Mouse (Mus musculus) C2C12 (cell line): ENCODE results near the gene Grifin. TPM values are rescaled to one million over a fixed set of nuclear protein-coding genes. Genes with fewer than 3 reads are reported as not detected.

Experiments
- H3K27me3 ChIP-seq: one replicate; pipeline ENCODE4 v1.6.1; 2011; ENCODE audit not compliant: control insufficient read depth, insufficient read depth, insufficient read length
- H3K36me3 ChIP-seq: one replicate; pipeline ENCODE4 v1.6.1; 2011; ENCODE audit not compliant: control insufficient read depth, insufficient read depth
- H3K4me3 ChIP-seq: one replicate; pipeline ENCODE4 v1.5.1; 2011; ENCODE audit warnings: mild to moderate bottlenecking, control low read depth; ENCODE audit not compliant: poor library complexity, insufficient read depth, severe bottlenecking
- H3K79me2 ChIP-seq: one replicate; pipeline ENCODE4 v1.6.1; 2011; ENCODE audit not compliant: control insufficient read depth, insufficient read depth
- H3K79me3 ChIP-seq: one replicate; pipeline ENCODE4 v1.6.1; 2011; ENCODE audit warnings: low read depth, control low read depth
- H3ac ChIP-seq: one replicate; pipeline ENCODE3; 2011; ENCODE audit warnings: low read depth; ENCODE audit not compliant: control insufficient read depth, insufficient read length
- CEBPB ChIP-seq: IDR thresholded peaks from one replicate; pipeline ENCODE4 v1.6.1; 2011; ENCODE audit warnings: low read depth, mild to moderate bottlenecking, control low read depth, moderate library complexity
- CTCF ChIP-seq: IDR thresholded peaks from one replicate; pipeline ENCODE4 v1.5.1; 2011; ENCODE audit not compliant: control insufficient read depth, insufficient read depth, insufficient read length
- FOSL1 ChIP-seq: IDR thresholded peaks from one replicate; pipeline ENCODE4 v1.8.0; 2011; ENCODE audit warnings: mild to moderate bottlenecking, low read length; ENCODE audit not compliant: poor library complexity, insufficient read depth, severe bottlenecking
- MAX ChIP-seq: IDR thresholded peaks from one replicate; pipeline ENCODE4 v1.6.1; 2011; ENCODE audit warnings: mild to moderate bottlenecking, control low read depth
- MYOD1 ChIP-seq: IDR thresholded peaks from one replicate; pipeline ENCODE4 v1.6.1; 2011; ENCODE audit warnings: low read depth; ENCODE audit not compliant: control insufficient read depth, insufficient read length
- MYOG ChIP-seq: IDR thresholded peaks from one replicate; pipeline ENCODE4 v1.6.1; 2011; ENCODE audit not compliant: control insufficient read depth, insufficient read length; ENCODE audit errors: extremely low read depth
- USF1 ChIP-seq: IDR thresholded peaks from one replicate; pipeline ENCODE4 v1.6.1; 2011; ENCODE audit warnings: low read depth, mild to moderate bottlenecking, control low read depth, moderate library complexity
- long read RNA-seq, 2 experiments: library from polyadenylated mRNA; unstranded; transcript quantifications; one replicate each; pipeline ENCODE4 v2.0.0; 2019 to 2020
- polyA plus RNA-seq: library from polyadenylated mRNA; unstranded; fragments of >200 nt; fragmentation: generic; extraction: Trizol; gene quantifications from one replicate; pipeline ENCODE4 v1.2.1, GENCODE M21; 2012; ENCODE audit warnings: missing spikeins

The Grifin gene
- polyA plus RNA-seq = not detected
- long read RNA-seq, experiment 1 = 0 reads
- long read RNA-seq, experiment 2 = 0 reads

GRCm38 (mm10) chr5:140564896-140565295, at the start of gene Grifin:
Grifin (minus strand) TSS chr5:140565071.
- no peaks in the 10 kb centered on the region for H3K79me2 ChIP-seq
- H3ac ChIP-seq = no peak within 1 kb of the TSS
- no peaks in the 10 kb centered on the region for H3K36me3 ChIP-seq
- no peaks in the 10 kb centered on the region for H3K79me3 ChIP-seq
- peaks cover 7% of the 10 kb centered on the region for H3K27me3 ChIP-seq
- no peak for TF ChIP-seq MYOG
- no peak for TF ChIP-seq FOSL1
- TF ChIP-seq MYOD1 = no peak
- no peak for TF ChIP-seq USF1
- no peak for TF ChIP-seq CTCF
- TF ChIP-seq CEBPB = no peak
- TF ChIP-seq MAX = no peak
- H3K4me3 ChIP-seq = no peak within 1 kb of the TSS

GRCm38 (mm10) chr5:140614141-140614540, 49.3 kb upstream of the Grifin start:
- Histone ChIP-seq H3K79me2 (peaks cover 44% of the 10 kb centered on the region), H3K36me3 (peaks cover 35% of the 10 kb centered on the region), H3K79me3 (peaks cover 13% of the 10 kb centered on the region), H3K4me3 (no peak overlapping the region), H3K27me3 (no peaks in the 10 kb centered on the region), H3ac (no peak overlapping the region)
- TF ChIP-seq CTCF = no peak
- TF ChIP-seq FOSL1 = no peak
- TF ChIP-seq CEBPB = no peak

GRCm38 (mm10) chr5:140612191-140612590, 47.3 kb upstream of the Grifin start:
- no peak overlapping the region for H3K4me3 ChIP-seq
- no peak overlapping the region for H3ac ChIP-seq
- TF ChIP-seq CEBPB = no peak
- no peak for TF ChIP-seq FOSL1
- H3K27me3 ChIP-seq = no peaks in the 10 kb centered on the region
- H3K36me3 ChIP-seq = peaks cover 35% of the 10 kb centered on the region
- peaks cover 62% of the 10 kb centered on the region for H3K79me2 ChIP-seq
- H3K79me3 ChIP-seq = peaks cover 31% of the 10 kb centered on the region

GRCm38 (mm10) chr5:140611611-140612185, 46.8 kb upstream of the Grifin start:
- H3K79me2 ChIP-seq = peaks cover 62% of the 10 kb centered on the region
- no peaks in the 10 kb centered on the region for H3K27me3 ChIP-seq
- H3K79me3 ChIP-seq = peaks cover 31% of the 10 kb centered on the region
- H3K4me3 ChIP-seq = peak overlapping the region; percentile 21
- TF ChIP-seq USF1 (no peak), FOSL1 (no peak), MYOD1 (no peak), CTCF (no peak), MAX (no peak), MYOG (no peak), CEBPB (no peak)
- H3K36me3 ChIP-seq = peaks cover 35% of the 10 kb centered on the region
- peak overlapping the region; percentile 50 for H3ac ChIP-seq

- Histone ChIP-seq H3K79me2 (peaks cover 62% of the 10 kb centered on the region), H3K79me3 (peaks cover 31% of the 10 kb centered on the region), H3ac (peak overlapping the region; percentile 58), H3K27me3 (no peaks in the 10 kb centered on the region), H3K4me3 (peak overlapping the region; percentile 21), H3K36me3 (peaks cover 30% of the 10 kb centered on the region)
- TF ChIP-seq MAX (no peak), FOSL1 (no peak), CEBPB (no peak), USF1 (no peak), MYOD1 (no peak), MYOG (no peak), CTCF (no peak)
Observed at GRCm38 (mm10) chr5:140611021-140611583, 46.2 kb upstream of the Grifin start.
